Mouse (Mus musculus) stomach, postnatal 0 days (tissue): ENCODE measurements around the gene D10Jhu81e.

ENCODE experiments used
- CTCF ChIP-seq: IDR thresholded peaks from 2 replicates; pipeline ENCODE4 v1.5.1; 2016; ENCODE audit warnings: antibody characterized with exemption, low read depth, mild to moderate bottlenecking, moderate library complexity
- EP300 ChIP-seq: optimal IDR thresholded peaks from 2 replicates; pipeline ENCODE3; 2016; ENCODE audit warnings: antibody characterized with exemption

GRCm38 (mm10) chr10:78160369-78161095 lies 9.1 kb downstream of the D10Jhu81e start:
- no peak for TF ChIP-seq CTCF
- TF ChIP-seq EP300 = no peak
